Mouse (Mus musculus) neural tube, embryonic 13.5 days (tissue): ENCODE data around the gene Mipep. TPM values are rescaled to one million over a fixed set of nuclear protein-coding genes. Genes with fewer than 3 reads are reported as not detected.

Experiments used
- ATAC-seq: fragments of 200-750 bp; cut with Nextera tagmentation; 2 replicates; pipeline ENCODE4 v1.8.0; 2017; ENCODE audit warnings: low read depth, mild to moderate bottlenecking, moderate TSS enrichment, moderate library complexity
- H3K27ac ChIP-seq: fragments of 300-500 bp; sonication (generic); replicated peaks from 2 replicates; pipeline ENCODE4 v1.5.1; 2015; ENCODE audit warnings: moderate library complexity, mild to moderate bottlenecking, inconsistent platforms
- H3K27me3 ChIP-seq: fragments of 300-500 bp; sonication (generic); 2 replicates; pipeline ENCODE4 v1.6.1; 2015; ENCODE audit warnings: mild to moderate bottlenecking, inconsistent platforms
- H3K36me3 ChIP-seq: fragments of 300-500 bp; sonication (generic); 2 replicates; pipeline ENCODE4 v1.6.1; 2015; ENCODE audit warnings: mild to moderate bottlenecking, inconsistent platforms
- H3K4me1 ChIP-seq: fragments of 300-500 bp; sonication (generic); replicated peaks from 2 replicates; pipeline ENCODE4 v1.6.1; 2015; ENCODE audit warnings: inconsistent platforms
- H3K4me2 ChIP-seq: fragments of 300-500 bp; sonication (generic); 2 replicates; pipeline ENCODE4 v1.6.1; 2015; ENCODE audit warnings: inconsistent platforms, mild to moderate bottlenecking, moderate library complexity
- H3K4me3 ChIP-seq: fragments of 300-500 bp; sonication (generic); 2 replicates; pipeline ENCODE4 v1.5.1; 2015; ENCODE audit warnings: mild to moderate bottlenecking, inconsistent platforms
- H3K9ac ChIP-seq: fragments of 300-500 bp; sonication (generic); 2 replicates; pipeline ENCODE4 v1.6.1; 2015; ENCODE audit warnings: moderate library complexity, mild to moderate bottlenecking, inconsistent platforms
- H3K9me3 ChIP-seq: fragments of 300-500 bp; sonication (generic); 2 replicates; pipeline ENCODE4 v1.6.1; 2016; ENCODE audit warnings: inconsistent platforms
- WGBS: fragments of 180-500 bp; shearing (Covaris S2); methylation state at CpG from one replicate; pipeline ENCODE4 v1.1.7; 2015; 5-methylcytosine and 5-hydroxymethylcytosine counted together
- polyA plus RNA-seq: library from polyadenylated mRNA; unstranded; fragments of >200 nt; fragmentation: Nextera tagmentation; extraction: Ambion mirVana; gene quantifications from 2 replicates; pipeline ENCODE4 v1.2.1, GENCODE M21; 2015

The Mipep gene
- polyA plus RNA-seq, 1 experiment from 2014 or later, result 16.1 TPM

DNA sequence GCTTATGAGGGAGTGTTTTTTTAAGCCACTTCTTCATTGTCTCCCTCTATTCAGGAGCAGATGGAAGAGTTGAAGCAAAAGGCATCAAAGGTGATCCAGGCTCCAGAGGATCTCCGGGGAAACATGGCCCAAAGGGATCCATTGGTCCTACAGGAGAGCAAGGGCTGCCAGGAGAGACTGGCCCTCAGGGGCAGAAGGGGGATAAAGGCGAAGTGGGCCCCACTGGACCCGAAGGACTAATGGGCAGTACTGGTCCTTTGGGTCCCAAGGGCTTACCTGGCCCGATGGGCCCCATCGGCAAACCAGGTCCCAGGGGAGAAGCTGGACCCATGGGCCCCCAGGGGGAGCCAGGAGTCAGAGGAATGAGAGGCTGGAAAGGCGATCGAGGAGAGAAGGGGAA lies 5.2 kb upstream of the Mipep start:
- 93% methylated on average over 7 of the region's 7 CpGs for WGBS
- no peaks in the 10 kb centered on the region for H3K4me1 ChIP-seq
- no peaks in the 10 kb centered on the region for H3K36me3 ChIP-seq
- H3K4me2 ChIP-seq, result no peak overlapping the region
- no peak overlapping the region for H3K9ac ChIP-seq
- no peaks in the 10 kb centered on the region for H3K9me3 ChIP-seq
- no peak overlapping the region for H3K4me3 ChIP-seq
- no peak overlapping the region for H3K27ac ChIP-seq
- H3K27me3 ChIP-seq, result no peaks in the 10 kb centered on the region
- ATAC-seq, result no peak

DNA sequence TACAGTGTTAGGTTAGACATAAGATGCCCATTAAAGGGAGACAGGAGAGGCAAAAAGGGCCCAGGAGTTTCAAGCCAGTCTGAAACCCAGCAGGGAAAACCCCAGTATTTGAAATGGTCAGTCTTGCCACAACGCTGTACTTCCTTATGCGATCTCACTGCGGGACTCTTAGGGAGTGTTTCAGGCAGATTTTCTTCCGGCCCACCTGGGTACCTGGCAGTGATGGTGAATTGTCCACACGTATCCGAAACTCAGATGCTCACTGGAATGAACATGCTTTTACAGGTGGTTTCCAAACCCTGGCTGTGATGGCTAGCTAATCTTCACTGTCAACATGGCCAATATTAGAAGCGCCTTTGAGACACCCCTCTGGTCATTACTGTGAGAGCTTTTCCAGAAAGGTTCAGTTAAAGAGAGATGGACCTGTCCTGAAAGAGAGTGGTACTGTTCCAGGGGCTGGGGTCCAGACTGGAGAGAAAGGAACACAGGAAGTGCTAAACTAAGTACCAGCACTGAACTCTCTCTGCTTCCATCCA lies 2.2 kb upstream of the Mipep start:
- no peaks in the 10 kb centered on the region for H3K27me3 ChIP-seq
- no peaks in the 10 kb centered on the region for H3K36me3 ChIP-seq
- no peak overlapping the region for H3K9ac ChIP-seq
- 55% methylated on average over 7 of the region's 7 CpGs for WGBS
- peaks cover 6% of the 10 kb centered on the region for H3K4me1 ChIP-seq
- no peak overlapping the region for H3K4me2 ChIP-seq
- no peaks in the 10 kb centered on the region for H3K9me3 ChIP-seq
- no peak for ATAC-seq
- H3K4me3 ChIP-seq, result no peak overlapping the region
- H3K27ac ChIP-seq, result no peak overlapping the region

DNA sequence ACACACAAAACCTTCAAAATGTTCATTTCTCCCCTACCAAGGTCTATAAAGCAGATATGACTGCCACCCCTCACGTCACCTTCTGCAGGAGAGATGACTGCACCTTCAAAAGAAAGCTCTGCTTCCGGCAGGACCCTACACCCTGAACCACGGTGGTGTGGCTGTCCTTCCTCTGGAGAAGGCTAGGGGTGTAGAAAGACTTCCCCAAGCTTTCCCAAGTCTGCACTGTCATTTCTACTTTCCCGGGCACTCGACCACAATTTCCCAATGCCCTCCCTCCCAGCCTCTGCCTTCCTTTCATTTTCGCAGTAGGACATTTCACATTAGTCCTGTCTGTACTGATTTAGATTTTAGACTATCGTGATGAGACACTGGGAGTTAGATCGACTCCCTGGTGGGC lies 1.2 kb upstream of the Mipep start:
- Histone ChIP-seq H3K9ac (no peak overlapping the region), H3K9me3 (no peaks in the 10 kb centered on the region), H3K27ac (no peak overlapping the region), H3K27me3 (no peaks in the 10 kb centered on the region), H3K36me3 (no peaks in the 10 kb centered on the region), H3K4me3 (no peak overlapping the region), H3K4me2 (no peak overlapping the region), H3K4me1 (peaks cover 6% of the 10 kb centered on the region)
- ATAC-seq, result no peak
- WGBS, result 48% methylated on average over 8 of the region's 8 CpGs

DNA sequence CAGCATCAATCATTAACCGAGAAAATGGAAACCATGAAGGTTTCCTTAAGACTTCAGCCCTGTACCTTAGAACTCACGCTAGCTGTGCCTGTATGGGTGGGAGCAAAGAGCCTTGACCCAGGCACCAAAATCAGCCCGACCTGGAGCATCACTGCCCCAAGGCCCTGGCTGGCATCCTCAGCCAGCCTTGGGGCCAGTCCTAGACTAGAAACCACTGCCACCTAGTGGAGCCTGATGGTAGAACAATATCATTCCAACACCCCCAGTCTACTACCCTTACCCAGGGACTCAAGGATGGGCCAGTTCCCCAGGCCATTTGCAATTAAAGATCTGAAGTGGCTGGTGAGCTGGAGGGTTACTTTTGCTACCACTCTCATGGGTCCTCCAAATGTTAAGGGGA lies 5.7 kb downstream of the Mipep start:
- Histone ChIP-seq H3K36me3 (peaks cover 20% of the 10 kb centered on the region), H3K4me2 (no peak overlapping the region), H3K27me3 (no peaks in the 10 kb centered on the region), H3K4me1 (peaks cover 2% of the 10 kb centered on the region), H3K9me3 (no peaks in the 10 kb centered on the region), H3K4me3 (no peak overlapping the region), H3K27ac (no peak overlapping the region), H3K9ac (no peak overlapping the region)
- ATAC-seq, result peak; percentile 8; the same call in 1 of the 2 replicates
- 47% methylated on average over 3 of the region's 3 CpGs for WGBS

DNA sequence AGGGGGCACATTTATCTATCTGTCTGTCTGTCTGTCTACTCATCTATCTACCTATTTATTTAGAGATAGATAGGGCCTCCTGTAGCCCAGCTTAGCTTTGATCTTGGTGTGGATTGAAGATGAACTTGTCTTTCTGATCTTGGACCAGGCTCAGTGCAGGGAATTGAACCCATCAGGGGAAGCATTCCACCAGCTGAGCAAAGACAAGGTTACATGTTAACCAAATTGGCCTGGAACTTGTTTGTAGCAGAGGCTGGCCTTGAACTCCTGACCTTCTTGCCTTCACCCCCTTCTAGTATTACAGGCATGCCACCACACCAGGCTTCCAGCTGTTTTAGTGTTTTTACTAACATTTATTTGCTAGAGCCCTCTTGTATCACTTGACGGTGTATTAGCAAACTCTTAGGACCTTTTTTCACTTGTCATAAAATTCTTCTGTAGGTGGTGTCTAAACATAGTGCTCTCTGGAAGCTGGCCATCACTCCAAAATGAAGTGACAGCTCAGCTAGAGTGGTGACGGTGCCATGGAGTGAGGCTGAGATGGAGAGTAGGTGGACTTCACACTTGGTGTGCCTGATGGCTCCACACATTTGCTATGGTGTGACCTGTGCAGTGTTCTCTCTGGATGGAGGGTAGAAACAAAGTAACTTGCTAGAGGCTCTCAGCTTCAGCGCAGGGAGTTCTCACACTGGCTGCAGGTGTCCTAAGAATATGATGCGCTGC lies 12.4 kb downstream of the Mipep start:
- H3K9ac ChIP-seq, result no peak overlapping the region
- H3K36me3 ChIP-seq, result peaks cover 40% of the 10 kb centered on the region
- 91% methylated on average over 4 of the region's 4 CpGs for WGBS
- H3K4me2 ChIP-seq, result no peak overlapping the region
- no peak for ATAC-seq
- H3K4me1 ChIP-seq, result no peaks in the 10 kb centered on the region
- no peaks in the 10 kb centered on the region for H3K9me3 ChIP-seq
- no peak overlapping the region for H3K27ac ChIP-seq
- no peaks in the 10 kb centered on the region for H3K27me3 ChIP-seq
- H3K4me3 ChIP-seq, result no peak overlapping the region

DNA sequence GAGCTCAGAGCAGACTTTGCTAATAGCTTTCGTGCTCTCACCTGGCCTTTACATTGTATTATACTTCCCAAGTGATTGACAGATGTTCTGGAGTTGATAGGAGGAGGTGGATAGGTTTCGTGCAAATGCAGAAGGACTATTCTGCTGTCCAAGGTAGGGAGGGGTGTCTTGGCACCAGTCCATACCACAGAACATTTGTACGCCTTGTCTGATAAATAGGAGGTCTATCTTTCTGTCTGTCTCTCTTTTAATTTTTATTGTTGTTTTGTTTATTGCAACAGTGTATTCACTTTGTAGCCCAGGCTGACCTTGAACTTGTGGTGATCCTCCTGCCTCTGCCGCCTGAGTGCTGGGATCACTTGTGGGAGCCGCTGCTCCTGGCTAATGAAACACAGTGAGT lies 13.2 kb downstream of the Mipep start:
- H3K4me2 ChIP-seq, result no peak overlapping the region
- H3K9ac ChIP-seq, result no peak overlapping the region
- no peaks in the 10 kb centered on the region for H3K27me3 ChIP-seq
- H3K4me3 ChIP-seq, result no peak overlapping the region
- H3K4me1 ChIP-seq, result no peaks in the 10 kb centered on the region
- H3K27ac ChIP-seq, result no peak overlapping the region
- peaks cover 39% of the 10 kb centered on the region for H3K36me3 ChIP-seq
- no peak for ATAC-seq
- WGBS, result 95% methylated on average over 5 of the region's 5 CpGs
- no peaks in the 10 kb centered on the region for H3K9me3 ChIP-seq

DNA sequence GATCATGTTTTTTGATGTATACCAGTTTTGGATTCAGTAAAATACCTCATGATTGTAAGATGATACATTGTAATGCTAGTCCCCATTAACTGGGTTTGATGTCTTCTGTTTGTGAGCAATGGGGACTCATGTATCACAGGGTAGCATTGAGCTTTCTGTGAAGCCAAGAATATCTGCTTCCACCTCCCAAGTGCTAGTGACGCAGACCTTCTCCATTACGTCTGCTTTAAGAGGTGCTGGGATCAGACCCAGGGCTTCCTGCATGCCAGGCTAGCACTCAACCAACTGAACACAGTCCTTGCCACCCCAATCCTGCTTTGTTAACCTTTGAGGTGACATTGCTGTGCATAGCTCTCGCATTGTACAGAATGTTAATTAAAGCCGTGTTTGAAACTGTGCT lies 14.3 kb downstream of the Mipep start:
- WGBS, result 93% methylated on average over 4 of the region's 4 CpGs

DNA sequence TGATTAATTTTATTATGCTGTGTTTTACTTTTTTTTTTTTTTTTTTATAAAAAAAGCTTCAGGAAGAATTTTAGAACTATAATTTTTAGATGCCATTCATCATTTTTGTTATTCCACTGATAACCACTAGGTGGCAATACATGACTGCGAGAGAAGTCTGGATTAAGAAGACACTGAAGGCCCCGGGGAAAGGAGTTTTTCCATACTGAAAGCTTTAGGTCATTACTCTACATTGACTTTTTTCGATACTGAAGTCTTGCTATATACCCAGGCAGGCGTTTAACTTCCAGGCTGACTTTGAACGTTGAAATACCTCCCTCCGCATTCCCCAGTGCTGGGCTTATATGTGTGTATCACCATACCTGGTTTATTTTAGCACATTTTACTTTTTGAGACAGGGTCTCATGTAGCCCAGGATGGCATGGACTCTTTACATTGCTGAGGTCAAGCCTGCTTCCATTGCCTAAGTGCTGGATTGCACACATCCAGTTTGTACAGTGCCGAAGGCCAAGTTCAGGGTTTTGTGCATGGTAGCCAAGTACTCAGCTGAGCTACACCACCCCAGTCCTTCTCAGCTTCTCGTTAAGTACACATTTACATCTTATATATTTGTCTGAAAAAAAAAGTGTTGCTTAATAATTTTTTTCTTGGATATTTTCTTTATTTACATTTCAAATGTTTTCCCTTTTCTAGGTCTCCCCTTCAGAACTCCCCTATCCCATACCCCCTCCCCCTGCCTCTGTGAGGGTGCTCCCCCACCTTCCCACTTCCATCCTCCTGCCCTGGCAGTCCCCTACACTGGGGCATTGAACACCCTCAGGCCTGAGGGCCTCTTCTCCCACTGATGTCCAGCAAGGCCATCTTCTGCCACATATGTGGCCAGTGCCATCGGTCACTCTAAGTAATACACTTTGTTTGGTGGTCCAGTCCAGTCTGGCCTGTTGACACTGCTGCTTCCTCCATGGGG lies 15.7 kb downstream of the Mipep start:
- Histone ChIP-seq H3K9me3 (no peaks in the 10 kb centered on the region), H3K9ac (no peak overlapping the region), H3K36me3 (peaks cover 57% of the 10 kb centered on the region), H3K27ac (no peak overlapping the region), H3K27me3 (no peaks in the 10 kb centered on the region), H3K4me2 (no peak overlapping the region), H3K4me1 (no peaks in the 10 kb centered on the region), H3K4me3 (no peak overlapping the region)
- 54% methylated on average over 9 of the region's 9 CpGs for WGBS
- ATAC-seq, result peak; percentile 56; the same call in 1 of the 2 replicates

More for the DNA sequence above, 14.3 kb downstream of the Mipep start:
- H3K4me1 ChIP-seq, result no peaks in the 10 kb centered on the region
- H3K4me3 ChIP-seq, result no peak overlapping the region
- no peak overlapping the region for H3K27ac ChIP-seq
- no peaks in the 10 kb centered on the region for H3K9me3 ChIP-seq
- H3K27me3 ChIP-seq, result no peaks in the 10 kb centered on the region
- no peak overlapping the region for H3K9ac ChIP-seq
- peaks cover 47% of the 10 kb centered on the region for H3K36me3 ChIP-seq
- H3K4me2 ChIP-seq, result no peak overlapping the region
- no peak for ATAC-seq

DNA sequence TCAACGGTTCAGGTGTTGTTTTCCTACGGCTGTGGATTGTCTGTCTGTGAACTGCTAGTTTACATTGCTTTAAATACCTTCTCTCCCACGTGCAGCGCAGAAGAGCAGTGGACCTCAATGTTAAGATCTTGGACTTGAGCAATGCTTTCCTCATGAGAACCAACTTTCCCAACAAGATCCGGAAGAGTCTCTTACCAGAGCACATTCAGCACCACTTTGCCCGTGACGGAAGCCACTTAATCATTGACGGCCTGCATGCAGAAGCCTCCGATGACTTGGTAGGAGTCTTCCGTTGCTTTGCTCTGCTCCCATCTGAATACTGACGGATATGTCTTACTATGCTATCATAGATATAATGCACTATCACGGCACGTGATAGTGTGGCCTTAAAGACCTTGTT lies 17.7 kb downstream of the Mipep start:
- no peaks in the 10 kb centered on the region for H3K9me3 ChIP-seq
- 97% methylated on average over 13 of the region's 13 CpGs for WGBS

DNA sequence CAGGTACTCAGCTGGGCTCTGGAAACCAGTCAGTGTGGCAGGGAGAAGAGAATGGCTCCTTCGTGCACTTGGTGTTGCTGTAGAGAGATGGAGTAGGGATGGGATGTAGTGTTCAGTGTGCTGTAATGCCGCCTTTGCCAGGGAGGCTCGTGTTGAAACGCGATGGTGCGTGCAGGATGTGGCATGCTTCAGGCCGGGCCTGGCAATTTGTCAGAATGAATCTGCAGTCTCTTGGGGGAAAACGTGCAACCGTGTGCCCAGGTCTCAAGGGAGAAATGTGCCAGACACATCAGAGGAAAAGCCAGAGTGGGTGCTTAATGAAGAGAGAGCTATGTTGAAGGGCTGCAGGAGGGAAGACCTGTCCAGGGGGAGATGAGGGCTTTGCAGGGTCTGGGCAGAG lies 20.6 kb downstream of the Mipep start:
- no peaks in the 10 kb centered on the region for H3K4me1 ChIP-seq
- H3K27me3 ChIP-seq, result no peaks in the 10 kb centered on the region
- no peak for ATAC-seq
- H3K36me3 ChIP-seq, result peaks cover 35% of the 10 kb centered on the region
- no peak overlapping the region for H3K4me3 ChIP-seq
- H3K27ac ChIP-seq, result no peak overlapping the region
- WGBS, result 90% methylated on average over 9 of the region's 9 CpGs
- no peak overlapping the region for H3K9ac ChIP-seq
- no peak overlapping the region for H3K4me2 ChIP-seq
- no peaks in the 10 kb centered on the region for H3K9me3 ChIP-seq

More for the DNA sequence above, 17.7 kb downstream of the Mipep start:
- no peaks in the 10 kb centered on the region for H3K4me1 ChIP-seq
- H3K4me2 ChIP-seq, result no peak overlapping the region
- H3K27me3 ChIP-seq, result no peaks in the 10 kb centered on the region
- H3K36me3 ChIP-seq, result peaks cover 49% of the 10 kb centered on the region
- no peak overlapping the region for H3K27ac ChIP-seq
- ATAC-seq, result no peak
- H3K4me3 ChIP-seq, result no peak overlapping the region
- H3K9ac ChIP-seq, result no peak overlapping the region

DNA sequence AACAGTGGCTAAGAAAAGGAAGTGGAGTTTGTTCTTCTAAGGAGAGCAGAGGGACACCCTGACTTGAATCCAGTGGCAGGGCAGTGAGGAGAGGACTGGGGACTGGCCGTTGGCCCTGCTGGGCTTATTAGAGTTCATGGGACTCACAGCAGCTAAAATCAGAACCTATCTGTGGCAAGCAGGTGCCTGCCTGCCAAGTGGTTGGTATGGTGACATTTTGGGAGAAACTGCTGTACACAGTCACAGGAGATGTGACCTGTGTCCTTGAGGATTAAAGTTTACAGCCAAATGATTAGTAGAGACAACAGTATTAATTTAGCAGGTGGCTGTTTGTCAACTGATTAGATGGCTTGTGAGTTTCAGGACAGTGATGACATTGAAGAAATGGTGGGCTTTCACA lies 21.5 kb downstream of the Mipep start:
- no peak overlapping the region for H3K4me2 ChIP-seq
- WGBS, result 92% methylated on average over 1 of the region's 1 CpGs

DNA sequence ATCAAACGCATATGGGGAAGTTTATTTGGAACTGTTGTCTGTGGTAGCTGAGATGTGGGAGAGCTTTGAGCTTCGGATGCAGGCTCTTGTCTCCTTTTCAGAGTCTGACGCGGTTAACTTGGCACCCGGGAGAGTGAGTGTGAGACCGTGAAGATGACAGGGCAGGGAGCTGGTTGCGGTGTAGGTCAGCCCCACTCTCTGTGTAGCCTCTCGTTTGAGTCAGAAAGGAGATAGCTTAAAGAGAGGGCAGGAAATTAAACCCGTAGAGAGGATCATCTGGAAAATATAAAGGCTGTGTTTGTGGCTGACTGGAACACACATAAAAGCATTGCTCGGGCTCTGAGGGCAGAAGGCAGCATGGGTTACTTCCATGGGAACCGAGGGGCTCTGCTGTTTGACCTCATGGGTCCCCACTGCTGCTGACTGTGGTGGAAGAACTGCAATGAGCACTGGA lies 22.5 kb downstream of the Mipep start:
- Histone ChIP-seq H3K9ac (no peak overlapping the region), H3K9me3 (no peaks in the 10 kb centered on the region), H3K36me3 (peaks cover 32% of the 10 kb centered on the region), H3K4me3 (no peak overlapping the region), H3K4me2 (no peak overlapping the region), H3K4me1 (no peaks in the 10 kb centered on the region), H3K27me3 (no peaks in the 10 kb centered on the region), H3K27ac (no peak overlapping the region)
- 73% methylated on average over 11 of the region's 11 CpGs for WGBS
- ATAC-seq, result no peak

More for the DNA sequence above, 21.5 kb downstream of the Mipep start:
- no peak overlapping the region for H3K9ac ChIP-seq
- no peaks in the 10 kb centered on the region for H3K9me3 ChIP-seq
- no peaks in the 10 kb centered on the region for H3K27me3 ChIP-seq
- no peak overlapping the region for H3K27ac ChIP-seq
- no peak overlapping the region for H3K4me3 ChIP-seq
- peaks cover 35% of the 10 kb centered on the region for H3K36me3 ChIP-seq
- no peaks in the 10 kb centered on the region for H3K4me1 ChIP-seq
- no peak for ATAC-seq
